Mouse (Mus musculus) megakaryocyte, embryonic 14.5 days (primary cell): ENCODE measurements around the gene Kctd11. TPM values are rescaled to one million over a fixed set of nuclear protein-coding genes. Genes with fewer than 3 reads are reported as not detected.

ENCODE experiments used
- H3K27me3 ChIP-seq: replicated peaks from 2 replicates; pipeline ENCODE3; 2012; ENCODE audit warnings: inconsistent platforms
- H3K36me3 ChIP-seq: replicated peaks from 2 replicates; pipeline ENCODE3; 2012; ENCODE audit warnings: low read length, inconsistent platforms, mixed read lengths
- H3K4me1 ChIP-seq: 2 replicates; pipeline ENCODE4 v1.6.1; 2012; ENCODE audit warnings: inconsistent platforms
- H3K4me3 ChIP-seq: replicated peaks from 2 replicates; pipeline ENCODE3; 2012; ENCODE audit warnings: moderate library complexity, mild to moderate bottlenecking, inconsistent platforms
- H3K9me3 ChIP-seq: 2 replicates; pipeline ENCODE4 v1.6.1; 2012; ENCODE audit warnings: inconsistent platforms
- FLI1 ChIP-seq: IDR thresholded peaks from 2 replicates; pipeline ENCODE4 v1.6.1; 2012; ENCODE audit warnings: low read length, inconsistent platforms, mixed read lengths
- GATA1 ChIP-seq: IDR thresholded peaks from 3 replicates; pipeline ENCODE4 v1.6.1; 2012; ENCODE audit warnings: mixed read lengths, low read length, inconsistent platforms, borderline replicate concordance
- polyA plus RNA-seq: library from polyadenylated mRNA; stranded (reverse); fragments of >175 nt; gene quantifications from 2 replicates; pipeline ENCODE4 v1.2.3, GENCODE M21; 2012; ENCODE audit warnings: low replicate concordance; ENCODE audit not compliant: insufficient read depth

Kctd11 gene
- polyA plus RNA-seq, 1 experiment = 0.98 TPM

DNA sequence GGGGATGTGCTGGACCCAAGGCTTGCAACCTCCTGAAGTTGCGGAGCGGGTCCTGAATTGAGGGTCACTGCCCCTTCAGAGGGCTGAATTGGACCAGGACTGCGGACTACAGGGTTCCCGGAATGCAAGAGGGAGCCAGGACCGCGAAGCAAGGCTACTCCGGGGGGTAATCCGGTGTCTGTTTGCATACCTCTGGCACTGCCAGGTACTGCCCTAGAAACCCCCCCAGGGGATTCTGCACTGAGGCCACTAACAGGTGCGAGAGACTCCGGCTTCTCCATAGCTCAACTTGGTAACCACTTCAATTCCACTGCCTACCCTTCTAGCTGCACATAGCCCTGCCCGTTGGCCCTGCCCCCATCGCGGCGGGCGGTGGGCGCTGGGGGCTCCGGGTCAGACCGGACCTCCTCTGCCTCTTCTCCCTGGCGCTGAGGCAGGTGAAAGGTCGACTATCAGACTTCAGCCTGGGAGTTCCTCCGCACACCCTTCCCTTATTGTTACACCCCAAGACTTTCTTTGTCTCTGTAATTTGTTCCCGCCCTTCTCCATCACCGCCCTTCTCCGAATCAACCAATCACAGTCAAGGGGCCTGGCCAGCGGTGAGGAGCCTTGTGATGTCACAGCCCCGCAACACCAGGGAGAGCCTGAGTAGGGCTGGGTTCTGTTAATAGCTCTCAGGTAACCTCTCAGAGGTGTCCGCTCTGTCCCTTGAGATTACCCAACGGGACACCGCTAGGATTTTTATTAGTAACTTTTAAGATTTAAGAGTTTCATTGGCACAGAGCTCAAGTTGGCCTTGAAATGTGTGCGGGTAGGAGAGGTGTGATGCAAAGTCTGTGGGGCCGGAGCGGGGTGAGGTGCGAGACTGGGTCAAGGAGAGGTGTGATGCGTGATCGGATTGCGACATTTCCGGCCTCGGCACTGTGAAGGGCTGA, 19.5 kb upstream of the Kctd11 start, which contains the start of the genes 2810408A11Rik and Neurl4:
2810408A11Rik (minus strand) TSS at position 517 of the 935 bp plus-strand sequence.
Neurl4 (plus strand) TSS at position 602 of the 935 bp plus-strand sequence.
- Histone ChIP-seq H3K36me3 (peaks cover 27% of the 10 kb centered on the region), H3K4me1 (peaks cover 58% of the 10 kb centered on the region), H3K27me3 (no peaks in the 10 kb centered on the region), H3K4me3 (peak within 1 kb of the TSS; percentile 97), H3K9me3 (no peaks in the 10 kb centered on the region)
- TF ChIP-seq FLI1 = no peak
- TF ChIP-seq GATA1 = no peak

DNA sequence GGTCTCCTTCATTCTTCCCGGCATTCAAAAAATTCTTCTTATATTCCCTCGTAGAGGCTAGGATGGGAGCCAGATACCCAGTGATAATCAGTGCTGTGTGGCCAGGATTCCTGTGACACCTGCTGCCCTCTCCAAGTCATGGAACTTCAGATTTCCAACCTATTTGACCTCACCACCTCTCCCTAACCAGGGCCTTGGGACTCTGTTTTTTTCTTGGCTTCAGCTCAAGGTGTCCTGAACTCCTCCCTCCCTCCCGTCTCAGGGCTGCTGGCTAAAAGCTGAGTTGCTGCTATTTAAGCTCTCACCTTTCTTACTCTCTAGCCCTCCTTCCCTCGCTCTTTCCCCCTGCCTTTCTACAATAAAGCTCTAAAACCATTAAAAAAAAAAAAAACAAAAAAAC, 18.7 kb upstream of the Kctd11 start:
- H3K4me3 ChIP-seq = no peak overlapping the region
- no peaks in the 10 kb centered on the region for H3K27me3 ChIP-seq
- no peak for TF ChIP-seq FLI1
- TF ChIP-seq GATA1 = no peak
- peaks cover 67% of the 10 kb centered on the region for H3K4me1 ChIP-seq
- no peaks in the 10 kb centered on the region for H3K9me3 ChIP-seq
- H3K36me3 ChIP-seq = peaks cover 19% of the 10 kb centered on the region

DNA sequence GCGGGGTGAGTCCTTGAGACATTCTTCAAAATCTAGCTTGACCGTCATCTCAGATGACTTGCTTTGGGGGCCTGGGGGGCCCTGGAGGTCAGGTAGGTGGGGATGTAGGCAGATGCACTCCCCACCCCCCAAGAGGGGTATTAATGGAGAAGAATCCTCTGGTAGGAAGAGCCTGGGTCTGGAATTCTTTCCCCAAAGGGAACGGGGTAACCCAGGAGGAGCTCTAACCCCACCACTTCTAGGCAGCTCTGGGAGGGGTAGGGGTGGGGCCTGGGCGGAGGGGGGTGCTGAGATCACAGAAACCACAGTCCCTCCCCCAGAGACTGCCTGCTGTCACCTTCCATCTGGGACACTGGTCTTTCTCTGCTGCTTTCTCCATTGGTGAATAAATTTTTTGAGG, 14.1 kb upstream of the Kctd11 start, which contains the start of gene Acap1:
Acap1 (minus strand) TSS at position 249 of the 400 bp plus-strand sequence.
- peaks cover 6% of the 10 kb centered on the region for H3K36me3 ChIP-seq
- peaks cover 79% of the 10 kb centered on the region for H3K4me1 ChIP-seq
- H3K27me3 ChIP-seq = no peaks in the 10 kb centered on the region
- no peaks in the 10 kb centered on the region for H3K9me3 ChIP-seq
- peak within 1 kb of the TSS; percentile 88 for H3K4me3 ChIP-seq
- TF ChIP-seq FLI1 = no peak
- TF ChIP-seq GATA1 = no peak

DNA sequence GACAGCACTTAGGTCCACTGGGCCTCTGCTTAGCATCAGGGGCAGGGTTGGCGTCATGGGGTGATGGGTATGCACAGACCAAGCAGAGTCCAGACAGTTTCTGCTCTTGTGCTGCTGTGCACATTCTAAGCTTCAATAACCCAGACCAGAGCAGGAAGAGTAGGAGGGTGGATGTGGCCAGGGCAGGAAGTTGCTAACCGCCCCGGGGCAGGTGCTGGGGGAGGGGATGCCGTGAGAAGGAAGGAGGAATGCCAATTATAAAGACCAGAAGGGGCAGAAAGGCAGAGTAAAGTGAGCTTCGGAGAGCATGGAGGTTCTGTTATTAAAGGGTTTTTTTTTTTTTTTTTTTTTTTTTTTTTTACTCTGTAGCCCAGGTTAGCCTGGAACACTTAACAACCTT, 13.5 kb upstream of the Kctd11 start:
- Histone ChIP-seq H3K27me3 (no peaks in the 10 kb centered on the region), H3K4me3 (peak overlapping the region; percentile 88), H3K9me3 (no peaks in the 10 kb centered on the region), H3K4me1 (peaks cover 78% of the 10 kb centered on the region), H3K36me3 (peaks cover 12% of the 10 kb centered on the region)
- TF ChIP-seq GATA1 (no peak), FLI1 (no peak)

DNA sequence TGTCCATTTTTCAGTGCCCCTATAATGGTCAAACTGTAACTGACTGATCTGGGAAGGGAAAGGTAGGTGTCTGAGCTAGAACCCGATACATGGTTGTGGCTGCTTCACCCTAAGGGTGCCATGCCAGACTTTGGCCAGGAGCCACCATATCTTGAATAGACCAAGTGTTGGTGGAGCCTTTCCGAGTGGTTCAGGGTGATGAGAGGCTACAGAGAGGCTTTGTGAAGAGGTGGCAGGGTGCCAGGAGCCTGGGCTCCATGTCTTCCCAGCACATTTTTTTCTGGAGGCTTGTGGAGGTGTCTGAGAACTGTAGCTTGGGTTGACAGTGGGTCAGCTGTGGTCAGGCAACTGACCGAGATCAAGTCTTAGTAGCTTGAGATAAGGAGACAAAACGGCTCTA, 10.3 kb upstream of the Kctd11 start:
- no peaks in the 10 kb centered on the region for H3K27me3 ChIP-seq
- peaks cover 41% of the 10 kb centered on the region for H3K36me3 ChIP-seq
- TF ChIP-seq GATA1 = no peak
- TF ChIP-seq FLI1 = no peak
- peaks cover 71% of the 10 kb centered on the region for H3K4me1 ChIP-seq
- no peaks in the 10 kb centered on the region for H3K9me3 ChIP-seq
- no peak overlapping the region for H3K4me3 ChIP-seq

DNA sequence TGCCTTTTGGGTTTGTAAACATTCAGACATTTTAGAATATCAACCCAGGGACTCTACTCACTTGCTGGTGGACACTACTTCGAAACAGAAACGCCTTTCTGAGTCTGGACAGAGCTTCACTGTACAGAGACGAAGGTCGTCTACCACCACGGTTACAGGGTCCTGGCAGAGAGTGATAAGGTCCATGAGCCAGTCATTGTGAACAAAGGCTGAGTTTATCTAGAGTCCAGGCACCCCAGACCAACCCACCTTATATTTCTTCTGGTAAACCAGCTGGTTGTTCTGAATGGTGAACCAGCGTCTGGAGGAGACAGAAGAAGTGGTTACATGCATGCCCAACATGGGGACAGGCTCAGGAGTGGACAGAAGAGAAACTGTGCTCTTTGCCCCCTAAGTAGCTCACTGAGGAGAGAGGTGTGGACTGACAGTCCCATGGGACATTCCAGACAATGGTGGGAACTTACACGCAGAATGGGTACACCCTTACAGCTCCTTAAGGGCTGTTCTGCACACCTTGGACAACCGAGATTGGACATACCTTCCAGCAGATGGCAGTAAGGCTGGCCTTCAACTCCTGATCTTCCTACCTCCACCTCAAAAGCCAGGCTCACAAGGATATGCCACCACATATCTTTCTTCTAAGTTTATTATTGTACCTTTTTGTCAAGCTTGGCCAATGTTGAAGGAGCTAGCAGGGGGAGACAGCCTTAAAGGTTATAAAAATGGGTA, 5.9 kb upstream of the Kctd11 start:
- TF ChIP-seq GATA1 = no peak
- TF ChIP-seq FLI1 = no peak
- Histone ChIP-seq H3K27me3 (no peaks in the 10 kb centered on the region), H3K9me3 (no peaks in the 10 kb centered on the region), H3K36me3 (peaks cover 79% of the 10 kb centered on the region), H3K4me1 (peaks cover 49% of the 10 kb centered on the region), H3K4me3 (no peak overlapping the region)

DNA sequence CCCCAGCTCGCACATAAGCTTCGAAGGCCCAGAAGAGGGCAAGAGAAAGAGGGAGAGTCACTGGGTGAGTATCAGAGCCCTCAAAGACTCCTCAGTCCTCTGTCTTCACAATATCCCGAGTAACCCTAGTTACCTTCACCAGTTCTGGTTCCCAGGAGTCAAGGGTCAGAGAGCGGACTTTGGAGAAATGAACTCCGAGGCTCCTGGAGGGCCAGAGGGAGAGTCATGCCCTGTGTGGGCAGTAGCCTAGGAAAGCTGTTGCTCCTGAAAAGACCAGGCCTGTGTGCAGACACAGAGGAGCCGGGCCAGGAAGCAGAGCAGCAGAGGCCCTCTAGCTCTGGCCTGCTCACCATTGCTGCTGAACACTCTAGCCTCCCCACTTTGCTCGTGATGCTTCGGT, 3.5 kb upstream of the Kctd11 start:
- no peaks in the 10 kb centered on the region for H3K9me3 ChIP-seq
- peaks cover 66% of the 10 kb centered on the region for H3K36me3 ChIP-seq
- H3K4me3 ChIP-seq = no peak overlapping the region
- no peak for TF ChIP-seq FLI1
- TF ChIP-seq GATA1 = no peak
- H3K4me1 ChIP-seq = peaks cover 51% of the 10 kb centered on the region
- no peaks in the 10 kb centered on the region for H3K27me3 ChIP-seq

DNA sequence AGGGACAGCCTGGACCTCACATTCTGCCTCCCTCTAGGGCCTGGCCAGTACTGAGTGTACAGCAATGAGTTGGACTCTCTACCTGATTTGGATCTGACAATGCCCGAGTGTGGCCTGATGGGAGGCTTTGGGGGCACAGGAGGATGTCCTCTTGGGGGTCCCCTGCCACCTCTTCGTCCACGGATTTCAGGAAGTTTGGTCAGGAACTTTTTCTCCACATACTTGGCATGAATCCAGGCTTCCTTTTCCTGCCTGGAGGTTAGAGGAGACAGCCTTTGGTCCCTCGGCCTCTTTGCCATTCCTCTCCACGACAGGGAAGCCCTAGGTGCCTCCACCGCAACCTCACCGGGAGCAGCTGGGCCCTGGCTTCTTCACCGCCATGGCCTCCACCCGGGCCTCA, 3.0 kb upstream of the Kctd11 start:
- H3K27me3 ChIP-seq = no peaks in the 10 kb centered on the region
- TF ChIP-seq FLI1 (no peak), GATA1 (no peak)
- H3K4me1 ChIP-seq = peaks cover 51% of the 10 kb centered on the region
- H3K4me3 ChIP-seq = no peak overlapping the region
- peaks cover 63% of the 10 kb centered on the region for H3K36me3 ChIP-seq
- H3K9me3 ChIP-seq = no peaks in the 10 kb centered on the region

DNA sequence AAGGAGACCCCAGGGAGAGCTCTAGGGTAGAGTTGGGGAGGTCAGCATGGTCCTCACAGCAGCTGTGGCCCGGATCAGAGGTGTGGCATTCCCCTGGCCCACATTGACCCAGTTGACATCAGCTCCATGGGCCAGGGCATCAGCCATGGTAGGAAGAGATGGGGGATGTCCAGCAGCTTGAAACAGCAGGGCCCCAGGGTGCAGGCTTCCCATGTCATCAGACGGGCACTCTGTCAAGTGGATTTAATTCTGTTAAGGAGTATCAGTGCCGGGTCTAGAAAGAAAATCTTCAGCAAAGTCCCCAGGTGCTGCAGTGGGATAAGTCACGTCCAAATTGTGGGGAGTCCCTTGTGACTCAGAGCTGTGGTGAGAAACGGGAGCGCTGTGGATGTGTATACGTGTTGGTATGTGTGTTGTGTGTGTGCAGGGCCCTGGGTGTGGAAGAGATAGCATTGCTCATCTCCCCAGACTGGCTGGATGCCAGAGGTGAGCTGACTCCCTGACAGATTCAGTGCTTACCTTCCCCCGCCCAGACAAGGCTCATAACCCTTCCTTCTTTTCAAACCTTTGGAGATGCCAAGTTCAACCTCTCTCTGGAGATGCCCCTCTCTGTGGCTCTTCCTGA, 2.4 kb upstream of the Kctd11 start:
- H3K4me1 ChIP-seq = peaks cover 56% of the 10 kb centered on the region
- H3K9me3 ChIP-seq = no peaks in the 10 kb centered on the region
- peaks cover 59% of the 10 kb centered on the region for H3K36me3 ChIP-seq
- no peaks in the 10 kb centered on the region for H3K27me3 ChIP-seq
- no peak overlapping the region for H3K4me3 ChIP-seq
- TF ChIP-seq GATA1 = no peak
- TF ChIP-seq FLI1 = no peak

DNA sequence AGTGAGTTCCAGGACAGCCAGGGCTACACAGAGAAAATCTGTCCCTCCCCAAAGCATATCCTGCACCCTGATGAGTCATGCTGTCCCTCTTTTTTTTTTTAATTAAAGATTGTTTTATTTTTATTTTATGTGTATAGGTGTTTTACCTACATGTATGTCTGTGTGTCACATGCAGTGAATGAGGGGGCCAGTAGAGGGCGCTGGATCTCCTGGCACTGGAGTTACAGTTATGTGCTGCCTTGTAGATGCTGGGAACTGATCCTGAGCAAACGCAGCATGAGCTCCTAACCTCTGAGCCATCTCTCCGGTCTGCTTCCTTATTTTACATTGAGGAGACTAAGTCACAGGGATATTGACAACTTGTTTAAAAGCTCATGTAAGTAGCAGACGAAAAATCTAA, 1.9 kb upstream of the Kctd11 start:
- TF ChIP-seq GATA1 (no peak), FLI1 (no peak)
- H3K27me3 ChIP-seq = no peaks in the 10 kb centered on the region
- H3K9me3 ChIP-seq = no peaks in the 10 kb centered on the region
- no peak overlapping the region for H3K4me3 ChIP-seq
- peaks cover 56% of the 10 kb centered on the region for H3K36me3 ChIP-seq
- H3K4me1 ChIP-seq = peaks cover 62% of the 10 kb centered on the region
